Mouse (Mus musculus): ENCODE data around the gene Ewsr1.

- TF ChIP-seq CTCF (IDR thresholded peaks at IDR 0.05; ENCODE audit: low read depth): no peak
- TF ChIP-seq EP300 (optimal IDR thresholded peaks at IDR 0.05): no peak
These were observed 2.6 kb upstream of the Ewsr1 start for GRCm38 (mm10) chr11:5101641-5102040.

Measured in stomach, postnatal 0 days (tissue).